Mouse (Mus musculus) brain, adult 2 months (tissue): ENCODE results near the gene 1110057P08Rik.
"Not testable (repeated sequence)": the region's sequence is repeated elsewhere in the genome, so short reads cannot be mapped to it uniquely, and the experiment has no call there.

ENCODE experiments used
- DNase-seq: peaks from one replicate; pipeline ENCODE4 v3.0.0; 2011; ENCODE audit warnings: low read depth, low spot score

1110057P08Rik gene

GRCm38 (mm10) chr16:89174435-89174834 is at the start of gene 1110057P08Rik:
Gene 1110057P08Rik, plus strand, starts transcription at chr16:89174735.
- DNase-seq, result no peak

GRCm38 (mm10) chr16:89140551-89140950 is 34.0 kb upstream of the 1110057P08Rik start, which contains the start of gene Gm6358:
Gene Gm6358, plus strand, starts transcription at chr16:89140851.
- DNase-seq, result no peak

- DNase-seq, result no peak
Measured at GRCm38 (mm10) chr16:89150786-89151185, 23.7 kb upstream of the 1110057P08Rik start, which contains the start of gene Gm10061. Gene Gm10061, plus strand, starts transcription at chr16:89151086.

GRCm38 (mm10) chr16:89157652-89158051 is 16.9 kb upstream of the 1110057P08Rik start, which contains the start of gene Gm9789:
Gene Gm9789, plus strand, starts transcription at chr16:89157952.
- no peak for DNase-seq

GRCm38 (mm10) chr16:89169190-89169589 is 5.3 kb upstream of the 1110057P08Rik start, which contains the start of gene Gm7735:
Gene Gm7735, plus strand, starts transcription at chr16:89169490.
- not testable (repeated sequence) for DNase-seq

GRCm38 (mm10) chr16:89188621-89189020 is 14.1 kb downstream of the 1110057P08Rik start:
- DNase-seq, result no peak

- no peak for DNase-seq
Measured at GRCm38 (mm10) chr16:89205561-89205960, 31.0 kb downstream of the 1110057P08Rik start, which contains the start of gene Krtap20-2. Gene Krtap20-2, plus strand, starts transcription at chr16:89205861.
